Mouse (Mus musculus) liver, adult (tissue): ENCODE measurements at regions not wholly inside any gene's neighbourhood (a gene's known extent, or its start where the extent isn't known, plus 50 kb on each side); places are given as distances from the start of the nearest gene placed in this dataset.

Experiments used
- GATA4 ChIP-seq: IDR thresholded peaks from 2 replicates; pipeline ENCODE4 v1.6.1; 2014; ENCODE audit warnings: mild to moderate bottlenecking, low read length; ENCODE audit not compliant: insufficient replicate concordance

GRCm38 (mm10) chr13:51919937-51920336 lies 73.5 kb downstream of the Gadd45g start:
- no peak for TF ChIP-seq GATA4

- no peak for TF ChIP-seq GATA4
Observed at GRCm38 (mm10) chr13:51920511-51921351, 74.3 kb downstream of the Gadd45g start.

GRCm38 (mm10) chr13:51921550-51921949 lies 75.1 kb downstream of the Gadd45g start:
- TF ChIP-seq GATA4: no peak

GRCm38 (mm10) chr13:51926764-51927163 lies 80.3 kb downstream of the Gadd45g start:
- no peak for TF ChIP-seq GATA4

- TF ChIP-seq GATA4: no peak
Observed at GRCm38 (mm10) chr13:51929730-51930129, 83.3 kb downstream of the Gadd45g start.

- no peak for TF ChIP-seq GATA4
Observed at GRCm38 (mm10) chr13:51930301-51930747, 83.8 kb downstream of the Gadd45g start.

GRCm38 (mm10) chr13:51930931-51931330 lies 84.5 kb downstream of the Gadd45g start:
- no peak for TF ChIP-seq GATA4

- TF ChIP-seq GATA4: no peak
Observed at GRCm38 (mm10) chr13:51935827-51936226, 89.3 kb downstream of the Gadd45g start.

GRCm38 (mm10) chr13:51936441-51936840 lies 90.0 kb downstream of the Gadd45g start:
- no peak for TF ChIP-seq GATA4

GRCm38 (mm10) chr13:51937898-51938297 lies 91.4 kb downstream of the Gadd45g start:
- TF ChIP-seq GATA4: no peak

GRCm38 (mm10) chr13:51939262-51939661 lies 92.8 kb downstream of the Gadd45g start:
- TF ChIP-seq GATA4: no peak

GRCm38 (mm10) chr13:51939715-51940114 lies 93.2 kb downstream of the Gadd45g start:
- TF ChIP-seq GATA4: no peak

GRCm38 (mm10) chr13:51946171-51946570 lies 99.7 kb downstream of the Gadd45g start:
- no peak for TF ChIP-seq GATA4

- no peak for TF ChIP-seq GATA4
Observed at GRCm38 (mm10) chr13:51948896-51949295, 102.4 kb downstream of the Gadd45g start.

- TF ChIP-seq GATA4: no peak
Observed at GRCm38 (mm10) chr13:51951506-51952038, 105.1 kb downstream of the Gadd45g start.

- TF ChIP-seq GATA4: no peak
Observed at GRCm38 (mm10) chr13:51953084-51953483, 106.6 kb downstream of the Gadd45g start.

- no peak for TF ChIP-seq GATA4
Observed at GRCm38 (mm10) chr13:51953569-51953968, 107.1 kb downstream of the Gadd45g start.

GRCm38 (mm10) chr13:51957101-51957500 lies 110.6 kb downstream of the Gadd45g start:
- no peak for TF ChIP-seq GATA4
